Mouse (Mus musculus): ENCODE data around the gene Spdye4b. TPM values are rescaled to one million over a fixed set of nuclear protein-coding genes. Genes with fewer than 3 reads are reported as not detected.
A peak's percentile ranks its signal among the peaks of the same experiment; 100 is the strongest.
"Not testable (repeated sequence)": the region's sequence is repeated elsewhere in the genome, so short reads cannot be mapped to it uniquely, and the experiment has no call there.

The Spdye4b gene
- not detected in 2 replicates for polyA plus RNA-seq (2011; ENCODE audit: insufficient read length, low read depth, missing spikeins)

DNA sequence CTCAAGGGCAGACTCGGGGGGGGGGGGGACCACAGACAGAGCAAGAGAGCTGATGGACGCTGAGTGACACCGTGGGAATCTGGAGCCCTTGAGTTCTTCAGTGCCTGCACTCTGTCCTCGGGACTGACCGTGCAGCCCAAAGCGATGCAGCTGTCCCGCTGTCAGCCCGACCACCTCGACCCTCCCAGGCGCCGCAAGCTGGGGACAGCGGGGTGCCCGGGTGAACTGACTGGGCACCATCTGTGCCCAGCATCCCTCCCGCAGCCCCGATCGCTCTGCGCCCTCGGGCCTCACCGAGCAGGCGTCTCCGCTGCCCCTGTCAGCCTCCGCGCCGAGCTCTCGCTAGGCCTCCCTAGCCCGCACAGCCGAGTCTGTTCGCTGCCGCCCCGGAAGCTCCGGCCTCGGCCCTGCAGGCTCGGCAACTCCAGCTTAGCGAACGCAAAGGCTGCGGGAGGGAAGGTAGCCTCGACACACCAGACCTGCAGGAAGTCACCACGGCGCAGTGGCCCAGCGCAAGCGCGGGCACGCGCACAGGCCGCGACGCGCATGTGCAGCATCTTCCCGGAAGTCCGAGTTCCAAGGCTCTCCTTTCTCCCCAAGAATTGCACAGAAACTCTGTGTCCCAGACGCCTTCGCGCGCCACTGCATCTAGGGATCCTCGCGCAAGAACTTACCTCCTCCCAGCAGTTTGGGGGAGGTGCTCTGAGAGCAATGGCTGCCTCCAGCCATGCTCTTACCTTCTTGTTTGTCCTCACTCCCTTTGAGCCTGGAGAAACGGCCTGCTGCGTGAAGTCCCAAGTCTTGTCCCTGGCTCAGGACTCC is at the start of gene Spdye4b, which contains the start of gene Rbak:
TSS of gene Spdye4b (plus strand) at position 763 of the 822 bp plus-strand sequence.
TSS of gene Rbak (minus strand) at position 521 of the 822 bp plus-strand sequence.
- TF ChIP-seq CTCF (IDR thresholded peaks at IDR 0.05; ENCODE audit: borderline replicate concordance, insufficient read depth, low read length) = no peak
- peak; percentile 94 for TF ChIP-seq POLR2A (IDR thresholded peaks at IDR 0.05; ENCODE audit: low read depth, low read length)
- peak within 1 kb of the TSS; percentile 59 for H3K4me3 ChIP-seq (ENCODE audit: insufficient read depth, low read length)

DNA sequence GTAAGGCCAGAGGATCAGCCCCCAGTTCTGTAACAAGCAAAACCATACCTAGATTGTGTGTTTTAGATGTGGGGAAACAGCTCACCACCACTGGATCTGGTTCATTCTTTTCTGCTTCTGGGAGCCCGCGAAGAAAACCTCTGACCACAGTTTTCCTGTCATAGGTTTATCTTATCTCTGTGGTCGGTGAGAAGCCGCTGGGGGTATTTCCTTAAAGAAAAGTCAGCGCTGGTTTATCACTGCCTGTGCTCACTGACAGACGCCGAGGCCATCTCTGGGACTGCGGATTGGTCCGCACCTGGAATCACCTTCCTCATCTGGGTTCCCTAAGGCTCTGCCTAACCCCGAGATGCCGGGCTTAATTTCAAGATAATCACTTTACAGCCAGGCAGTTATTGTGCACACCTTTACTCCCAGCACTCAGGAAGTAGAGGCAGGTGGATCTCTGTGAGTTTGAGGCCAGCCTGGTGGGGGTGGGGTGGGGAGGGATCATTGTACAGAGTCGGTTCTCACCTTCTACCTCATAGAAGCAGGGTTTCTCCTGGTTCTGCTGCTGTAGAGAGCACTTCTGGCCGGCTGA is 47.8 kb upstream of the Spdye4b start:
- no peak overlapping the region for H3K4me3 ChIP-seq (ENCODE audit: insufficient read depth, low read length)
- no peaks in the 10 kb centered on the region; the same call in 1 of the 2 replicates for H3K4me1 ChIP-seq (ENCODE audit: control insufficient read depth, insufficient read depth, low read length)
- TF ChIP-seq POLR2A (IDR thresholded peaks at IDR 0.05; ENCODE audit: low read depth, low read length) = no peak
- TF ChIP-seq CTCF (IDR thresholded peaks at IDR 0.05; ENCODE audit: borderline replicate concordance, insufficient read depth, low read length) = no peak
- no peak overlapping the region for H3K27ac ChIP-seq (ENCODE audit: insufficient read depth, low read length)

More for the DNA sequence above, at the start of gene Spdye4b, which contains the start of gene Rbak:
- H3K4me1 ChIP-seq (ENCODE audit: control insufficient read depth, insufficient read depth, low read length) = peaks cover 4% of the 10 kb centered on the region
- H3K27ac ChIP-seq (ENCODE audit: insufficient read depth, low read length) = no peak within 1 kb of the TSS

DNA sequence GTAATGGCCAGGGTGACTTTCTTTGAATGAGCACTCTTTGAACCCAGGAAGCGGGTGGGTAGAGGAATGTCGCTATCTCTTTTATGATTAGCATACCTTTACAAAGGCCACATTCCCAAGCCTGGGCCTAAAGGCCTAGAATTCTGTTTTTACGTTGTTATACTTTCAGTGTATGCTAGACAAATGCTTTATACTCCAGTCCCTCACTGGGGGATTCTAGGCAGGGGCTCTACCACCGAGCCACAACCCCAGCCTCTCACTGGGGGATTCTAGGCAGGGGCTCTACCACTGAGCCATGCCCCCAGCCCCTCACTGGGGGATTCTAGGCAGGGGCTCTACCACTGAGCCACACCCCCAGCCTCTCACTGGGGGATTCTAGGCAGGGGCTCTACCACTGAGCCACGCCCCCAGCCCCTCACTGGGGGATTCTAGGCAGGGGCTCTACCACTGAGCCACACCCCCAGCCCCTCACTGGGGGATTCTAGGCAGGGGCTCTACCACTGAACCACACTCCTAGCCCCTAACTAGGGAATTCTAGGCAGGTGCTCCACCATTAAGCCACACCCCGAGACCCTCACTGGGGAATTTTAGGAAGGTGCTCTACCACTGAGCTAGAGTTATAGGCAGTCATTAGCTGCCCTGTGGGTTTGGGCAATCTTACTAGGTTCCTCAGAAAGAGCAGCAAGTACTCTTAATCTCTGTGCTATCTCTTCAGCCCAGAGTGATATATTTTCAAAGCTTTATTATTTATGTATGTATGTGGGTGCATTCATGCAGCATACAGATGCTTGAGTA is 46.4 kb upstream of the Spdye4b start:
- not testable (repeated sequence) for H3K4me3 ChIP-seq (ENCODE audit: insufficient read depth, low read length); H3K4me1 ChIP-seq (ENCODE audit: control insufficient read depth, insufficient read depth, low read length); H3K27ac ChIP-seq (ENCODE audit: insufficient read depth, low read length)

DNA sequence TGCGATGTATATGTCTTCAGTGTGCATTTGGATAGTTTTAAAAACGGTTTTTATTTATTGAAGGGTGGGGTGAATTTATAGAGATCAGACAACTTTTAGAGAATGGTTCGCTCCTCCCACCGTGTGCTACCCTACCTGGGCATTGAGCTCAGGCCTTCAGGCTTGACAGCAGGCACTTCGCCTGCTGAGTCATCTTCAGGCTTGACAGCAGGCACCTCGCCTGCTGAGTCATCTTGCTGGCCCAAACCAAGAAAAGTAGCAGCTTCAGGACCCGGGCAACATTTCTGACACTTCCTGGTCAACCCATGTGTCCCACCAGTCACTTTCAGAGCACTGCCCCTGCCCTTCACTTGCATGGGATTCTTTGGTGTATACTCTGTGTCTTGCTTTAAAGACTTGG is 45.8 kb upstream of the Spdye4b start:
- H3K4me3 ChIP-seq (ENCODE audit: insufficient read depth, low read length) = no peak overlapping the region
- TF ChIP-seq POLR2A (IDR thresholded peaks at IDR 0.05; ENCODE audit: low read depth, low read length) (no peak), CTCF (IDR thresholded peaks at IDR 0.05; ENCODE audit: borderline replicate concordance, insufficient read depth, low read length) (no peak)
- no peaks in the 10 kb centered on the region for H3K4me1 ChIP-seq (ENCODE audit: control insufficient read depth, insufficient read depth, low read length)
- H3K27ac ChIP-seq (ENCODE audit: insufficient read depth, low read length) = no peak overlapping the region

DNA sequence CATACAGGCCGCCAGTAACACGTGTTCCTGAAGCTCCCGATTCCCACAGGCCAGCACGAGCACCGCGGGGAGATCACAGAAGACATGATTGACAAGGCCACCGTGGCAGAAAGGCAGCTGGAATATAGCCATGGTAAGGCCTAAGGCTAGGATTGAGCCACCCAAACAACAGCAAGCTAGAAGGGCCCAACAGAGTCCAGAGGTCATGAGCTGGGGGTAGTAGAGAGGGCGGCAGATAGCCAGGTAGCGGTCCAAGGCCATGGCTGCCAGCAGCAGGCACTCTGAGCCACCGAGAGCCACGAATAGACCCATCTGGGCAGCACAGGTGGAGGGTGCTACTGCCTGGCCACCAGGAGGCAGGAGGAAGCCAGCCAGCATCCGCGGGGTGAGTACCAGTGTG is 43.2 kb upstream of the Spdye4b start:
- Histone ChIP-seq H3K4me1 (ENCODE audit: control insufficient read depth, insufficient read depth, low read length) (no peaks in the 10 kb centered on the region), H3K4me3 (ENCODE audit: insufficient read depth, low read length) (no peak overlapping the region), H3K27ac (ENCODE audit: insufficient read depth, low read length) (no peak overlapping the region)
- no peak for TF ChIP-seq POLR2A (IDR thresholded peaks at IDR 0.05; ENCODE audit: low read depth, low read length)

DNA sequence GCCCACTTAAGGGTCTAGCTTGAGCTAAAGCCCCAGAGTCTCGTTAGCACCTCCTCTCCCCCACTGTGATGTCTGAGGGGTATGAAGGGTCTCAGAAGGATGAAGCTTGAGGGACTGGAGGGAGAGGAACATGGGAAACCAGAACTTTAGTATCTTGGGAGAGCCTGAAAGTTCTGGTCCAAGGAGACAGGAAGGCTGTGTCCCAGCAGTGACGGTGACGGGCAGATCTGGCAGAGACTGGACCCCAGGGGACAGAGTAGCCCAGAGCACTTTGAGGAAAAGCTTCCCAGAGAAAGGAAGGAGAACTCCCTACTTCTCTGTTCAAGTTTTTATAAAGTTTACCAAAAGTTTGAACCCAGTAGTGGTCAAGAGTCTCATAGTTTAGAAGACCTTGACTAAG is 33.3 kb upstream of the Spdye4b start, which contains the start of gene Olfr718-ps1:
TSS of gene Olfr718-ps1 (minus strand) at position 101 of the 400 bp plus-strand sequence.
- Histone ChIP-seq H3K27ac (ENCODE audit: insufficient read depth, low read length) (no peak within 1 kb of the TSS), H3K4me1 (ENCODE audit: control insufficient read depth, insufficient read depth, low read length) (no peaks in the 10 kb centered on the region), H3K4me3 (ENCODE audit: insufficient read depth, low read length) (no peak within 1 kb of the TSS)
- TF ChIP-seq POLR2A (IDR thresholded peaks at IDR 0.05; ENCODE audit: low read depth, low read length) = no peak
- TF ChIP-seq CTCF (IDR thresholded peaks at IDR 0.05; ENCODE audit: borderline replicate concordance, insufficient read depth, low read length) = no peak

DNA sequence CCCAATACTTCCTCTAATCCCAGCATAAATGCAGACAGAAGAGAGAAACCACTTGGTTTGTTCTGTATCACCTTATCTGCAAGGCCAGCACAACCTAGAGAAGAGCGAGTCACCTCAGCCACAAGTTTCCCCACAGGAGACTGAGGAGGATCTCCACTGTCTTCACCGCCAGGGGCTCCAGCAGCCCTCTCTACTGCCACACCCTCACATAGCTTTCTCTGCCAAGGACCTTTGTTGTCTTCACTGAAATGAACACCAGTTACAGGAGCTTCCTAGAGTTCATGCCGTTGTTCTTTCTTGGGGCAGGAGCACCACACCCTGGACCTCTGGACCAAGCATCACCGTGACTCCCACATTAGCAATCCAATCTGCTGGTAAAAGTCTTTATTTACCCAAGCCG is 32.2 kb upstream of the Spdye4b start:
- TF ChIP-seq CTCF (IDR thresholded peaks at IDR 0.05; ENCODE audit: borderline replicate concordance, insufficient read depth, low read length) (no peak), POLR2A (IDR thresholded peaks at IDR 0.05; ENCODE audit: low read depth, low read length) (no peak)
- no peaks in the 10 kb centered on the region for H3K4me1 ChIP-seq (ENCODE audit: control insufficient read depth, insufficient read depth, low read length)
- H3K4me3 ChIP-seq (ENCODE audit: insufficient read depth, low read length) = no peak overlapping the region
- H3K27ac ChIP-seq (ENCODE audit: insufficient read depth, low read length) = no peak overlapping the region

DNA sequence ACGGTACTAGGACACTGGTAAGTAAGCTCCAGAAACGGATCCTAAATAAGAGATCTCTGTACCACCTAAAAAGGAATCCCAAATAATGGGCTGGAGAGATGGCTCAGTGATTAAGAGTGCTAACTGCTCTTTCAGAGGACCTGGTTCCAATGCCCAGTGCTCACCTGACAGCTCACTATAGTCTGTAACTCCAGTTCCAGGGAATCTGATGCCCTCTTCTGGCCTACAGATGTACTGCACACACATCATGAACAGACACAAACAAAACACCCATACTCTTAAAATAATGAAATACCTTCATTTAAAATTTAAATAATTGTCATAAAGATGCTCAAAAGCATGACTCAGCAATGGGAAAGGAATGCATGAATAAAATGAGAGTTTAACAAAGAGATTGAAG is 31.3 kb upstream of the Spdye4b start:
- TF ChIP-seq CTCF (IDR thresholded peaks at IDR 0.05; ENCODE audit: borderline replicate concordance, insufficient read depth, low read length) (no peak), POLR2A (IDR thresholded peaks at IDR 0.05; ENCODE audit: low read depth, low read length) (no peak)

DNA sequence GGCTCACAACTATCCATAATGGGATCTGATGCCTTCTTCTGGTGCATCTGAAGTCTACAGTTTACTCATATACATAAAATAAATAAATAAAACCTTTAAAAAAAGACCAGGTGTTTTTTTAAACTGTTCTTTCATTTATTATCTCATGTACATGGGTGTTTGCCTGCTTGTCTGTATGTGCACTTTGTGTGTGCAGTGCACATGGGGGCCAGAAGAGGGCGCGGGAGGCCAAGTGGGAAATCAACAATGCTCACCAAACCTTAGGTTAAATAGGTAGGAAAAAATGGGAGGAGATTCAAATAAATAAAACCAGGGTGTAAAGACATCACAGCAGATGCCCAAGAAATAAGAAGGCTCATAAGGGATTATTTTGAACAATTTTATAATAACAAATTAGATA is 30.8 kb upstream of the Spdye4b start:
- H3K27ac ChIP-seq (ENCODE audit: insufficient read depth, low read length) = no peak overlapping the region
- TF ChIP-seq CTCF (IDR thresholded peaks at IDR 0.05; ENCODE audit: borderline replicate concordance, insufficient read depth, low read length) (no peak), POLR2A (IDR thresholded peaks at IDR 0.05; ENCODE audit: low read depth, low read length) (no peak)
- no peak overlapping the region for H3K4me3 ChIP-seq (ENCODE audit: insufficient read depth, low read length)
- no peaks in the 10 kb centered on the region for H3K4me1 ChIP-seq (ENCODE audit: control insufficient read depth, insufficient read depth, low read length)

More for the DNA sequence above, 31.3 kb upstream of the Spdye4b start:
- Histone ChIP-seq H3K4me3 (ENCODE audit: insufficient read depth, low read length) (no peak overlapping the region), H3K4me1 (ENCODE audit: control insufficient read depth, insufficient read depth, low read length) (no peaks in the 10 kb centered on the region), H3K27ac (ENCODE audit: insufficient read depth, low read length) (no peak overlapping the region)

All from embryonic fibroblast, embryonic 13.5 days (primary cell).